In the genomic region with DNA sequence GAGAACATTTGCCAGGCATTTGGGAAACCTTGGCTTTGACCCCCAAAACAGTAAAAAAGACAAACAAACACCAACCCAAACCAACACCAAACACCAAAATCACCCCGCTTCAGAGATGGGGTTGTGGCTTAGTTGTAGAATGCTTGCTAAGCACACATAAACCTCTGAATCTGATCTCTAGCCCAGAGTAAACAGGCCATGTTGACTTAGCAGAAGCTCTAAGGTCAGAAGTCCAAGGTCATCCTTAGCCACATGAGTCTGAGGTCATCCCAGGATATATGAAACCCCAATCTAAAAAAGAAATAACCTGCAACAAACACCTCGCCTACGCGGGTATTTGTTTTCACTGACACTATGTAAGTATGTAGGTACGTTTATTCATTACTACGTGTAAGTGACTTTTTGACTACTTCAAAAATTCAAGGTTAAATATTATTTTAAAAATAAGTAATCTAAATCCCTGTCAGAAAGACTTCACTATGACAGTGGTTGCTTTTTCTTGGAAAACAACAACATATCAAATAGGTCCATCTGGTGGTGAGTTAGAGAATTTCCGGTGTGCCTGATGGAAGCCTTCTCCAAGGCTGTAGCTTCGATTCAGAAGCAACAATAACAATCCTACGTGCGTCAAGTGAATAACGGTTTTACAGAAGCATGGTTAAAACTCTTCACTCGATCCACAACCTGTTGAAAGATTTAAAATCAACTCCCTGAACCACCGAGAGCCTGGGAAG, we compare ENCODE assay signal across 9 mouse cellular contexts. TPM values are rescaled to one million over a fixed set of nuclear protein-coding genes. Genes with fewer than 3 reads are reported as not detected.
DNase-seq lines count a peak whose midpoint lies in the region; ATAC-seq and TF ChIP-seq lines count a peak whose summit lies in the region.
"Had no signal": no experiment of that assay in that cellular context is flagged by ENCODE, and none has a peak within 500 bp of the region (broad histone marks: within the 10 kb centered on the region; RNA-seq: fewer than 3 reads in every experiment).

No protein-coding gene starts in this region.

- no peak for TF ChIP-seq POLR2A in MEL (IDR thresholded peaks at IDR 0.05; ENCODE audit: control insufficient read depth in 1 of 2, insufficient read depth in 1 of 2, low read depth in 1 of 2, low read length in 2 of 2, poor library complexity in 1 of 2)

- no peaks in the 10 kb centered on the region for H3K79me2 ChIP-seq in MEL (ENCODE audit: control insufficient read depth, insufficient read depth, low read length, poor library complexity)

- DNase-seq in hindbrain, postnatal 0 days (ENCODE audit: low spot score): peak; percentile 77
- peak; percentile 17 for DNase-seq in CD4-positive helper T cell, adult 2 months (ENCODE audit: low read depth, low spot score)
- DNase-seq in MEL (ENCODE audit: low read depth, low spot score): no peak
- DNase-seq in kidney, postnatal 0 days (ENCODE audit: low spot score): peak; percentile 74
- no peak for DNase-seq in natural killer cell, adult 2 months (ENCODE audit: low spot score in 2 of 2)
- DNase-seq in midbrain, embryonic 10.5 days (ENCODE audit: low spot score): no peak
- no peak for DNase-seq in spleen, postnatal 14 days (ENCODE audit: low spot score in 2 of 2)

- 0 out of 2 replicates have a peak overlapping the region, but pooled peaks have one; percentile 10 for H3K4me2 ChIP-seq in hindbrain, postnatal 0 days (ENCODE audit: low read depth, low read length)
- H3K4me2 ChIP-seq in hindbrain, embryonic 13.5 days: no peak overlapping the region
- H3K4me2 ChIP-seq in kidney, postnatal 0 days (ENCODE audit: low read length): 0 out of 2 replicates have a peak overlapping the region, but pooled peaks have one; percentile 10
- H3K4me2 ChIP-seq: midbrain, embryonic 12.5 days had no signal

- peak; percentile 16 for TF ChIP-seq RAD21 in MEL (IDR thresholded peaks at IDR 0.05; ENCODE audit: low read depth, low read length)

- no peaks in the 10 kb centered on the region for H3K4me1 ChIP-seq in hindbrain, postnatal 0 days (ENCODE audit: insufficient read depth, low read length)
- H3K4me1 ChIP-seq in hindbrain, embryonic 13.5 days (replicated peaks): no peaks in the 10 kb centered on the region
- no peaks in the 10 kb centered on the region for H3K4me1 ChIP-seq in MEL (ENCODE audit: control insufficient read depth in 1 of 2, insufficient read depth in 2 of 2, low read length in 2 of 2)
- no peaks in the 10 kb centered on the region for H3K4me1 ChIP-seq in kidney, postnatal 0 days (replicated peaks; ENCODE audit: insufficient read depth, low read length)
- H3K4me1 ChIP-seq in midbrain, embryonic 10.5 days: no peaks in the 10 kb centered on the region
- H3K4me1 ChIP-seq: midbrain, embryonic 12.5 days had no signal

- ATAC-seq in hindbrain, postnatal 0 days: no peak
- ATAC-seq in hindbrain, embryonic 13.5 days (ENCODE audit: low FRiP score): no peak
- ATAC-seq in kidney, postnatal 0 days (replicated peaks; ENCODE audit: low FRiP score, low read depth): no peak

- 58% methylated on average over 13 of the region's 13 CpGs for WGBS in hindbrain, postnatal 0 days
- WGBS in hindbrain, embryonic 13.5 days: 61% methylated on average over 13 of the region's 13 CpGs
- 36% methylated on average over 13 of the region's 13 CpGs for WGBS in kidney, postnatal 0 days
- WGBS in midbrain, embryonic 10.5 days: 66% methylated on average over 13 of the region's 13 CpGs

- no peaks in the 10 kb centered on the region for H3K36me3 ChIP-seq in hindbrain, postnatal 0 days (ENCODE audit: insufficient read depth, low read length)
- no peaks in the 10 kb centered on the region for H3K36me3 ChIP-seq in hindbrain, embryonic 13.5 days
- no peaks in the 10 kb centered on the region for H3K36me3 ChIP-seq in MEL (ENCODE audit: control insufficient read depth in 1 of 2, insufficient read depth in 2 of 2, low read length in 2 of 2)
- H3K36me3 ChIP-seq in kidney, postnatal 0 days (ENCODE audit: insufficient read depth, low read length): no peaks in the 10 kb centered on the region
- H3K36me3 ChIP-seq in midbrain, embryonic 10.5 days: no peaks in the 10 kb centered on the region
- H3K36me3 ChIP-seq: midbrain, embryonic 12.5 days had no signal

- H3K9me3 ChIP-seq in hindbrain, postnatal 0 days (ENCODE audit: low read length): no peaks in the 10 kb centered on the region
- H3K9me3 ChIP-seq in hindbrain, embryonic 13.5 days: no peaks in the 10 kb centered on the region
- H3K9me3 ChIP-seq in MEL (replicated peaks; ENCODE audit: insufficient read depth, low read length): no peaks in the 10 kb centered on the region
- H3K9me3 ChIP-seq in kidney, postnatal 0 days (replicated peaks; ENCODE audit: low read length): no peaks in the 10 kb centered on the region
- H3K9me3 ChIP-seq in midbrain, embryonic 10.5 days (replicated peaks): no peaks in the 10 kb centered on the region
- H3K9me3 ChIP-seq: midbrain, embryonic 12.5 days had no signal

- H3K27ac ChIP-seq in hindbrain, postnatal 0 days: no peak overlapping the region
- no peak overlapping the region for H3K27ac ChIP-seq in hindbrain, embryonic 13.5 days
- no peak overlapping the region for H3K27ac ChIP-seq in MEL (ENCODE audit: control insufficient read depth, low read depth, low read length)
- no peak overlapping the region for H3K27ac ChIP-seq in kidney, postnatal 0 days
- H3K27ac ChIP-seq in midbrain, embryonic 10.5 days (replicated peaks): no peak overlapping the region
- H3K27ac ChIP-seq: midbrain, embryonic 12.5 days had no signal

- no peak overlapping the region for H3K4me3 ChIP-seq in hindbrain, postnatal 0 days (ENCODE audit: low read length)
- no peak overlapping the region for H3K4me3 ChIP-seq in hindbrain, embryonic 13.5 days
- no peak overlapping the region for H3K4me3 ChIP-seq in MEL (ENCODE audit: control insufficient read depth in 1 of 2, insufficient read depth in 1 of 2, low read depth in 2 of 2, low read length in 2 of 2)
- H3K4me3 ChIP-seq in kidney, postnatal 0 days (replicated peaks; ENCODE audit: low read depth, low read length): no peak overlapping the region
- H3K4me3 ChIP-seq in midbrain, embryonic 10.5 days: no peak overlapping the region
- H3K4me3 ChIP-seq: midbrain, embryonic 12.5 days had no signal

- TF ChIP-seq EP300 in MEL (IDR thresholded peaks at IDR 0.05; ENCODE audit: low read depth in 1 of 2, low read length in 2 of 2): no peak

- H3K27me3 ChIP-seq in hindbrain, postnatal 0 days (ENCODE audit: insufficient read depth, low read length): no peaks in the 10 kb centered on the region
- no peaks in the 10 kb centered on the region for H3K27me3 ChIP-seq in hindbrain, embryonic 13.5 days
- H3K27me3 ChIP-seq in MEL (ENCODE audit: control insufficient read depth in 1 of 2, insufficient read depth in 2 of 2, low read length in 2 of 2): peaks cover 2 to 5% of the 10 kb centered on the region in 2 experiments
- no peaks in the 10 kb centered on the region for H3K27me3 ChIP-seq in kidney, postnatal 0 days (ENCODE audit: insufficient read depth, low read length)
- no peaks in the 10 kb centered on the region for H3K27me3 ChIP-seq in midbrain, embryonic 10.5 days (ENCODE audit: low read depth, poor library complexity, severe bottlenecking)
- H3K27me3 ChIP-seq: midbrain, embryonic 12.5 days had no signal

- peak; percentile 75 for TF ChIP-seq CTCF in hindbrain, postnatal 0 days (IDR thresholded peaks at IDR 0.05; ENCODE audit: low read depth)
- TF ChIP-seq CTCF in MEL (IDR thresholded peaks at IDR 0.05 in 2 of 3, conservative IDR thresholded peaks at IDR 0.05 in 1 of 3; ENCODE audit: control insufficient read depth in 1 of 3, insufficient read depth in 1 of 3, low read depth in 2 of 3, low read length in 3 of 3, poor library complexity in 1 of 3, severe bottlenecking in 1 of 3): peak in 1 of 3 experiments; percentile 28; a peak in 1 of 6 replicates
- peak; percentile 73 for TF ChIP-seq CTCF in kidney, postnatal 0 days (IDR thresholded peaks at IDR 0.05; ENCODE audit: low read depth)

- no peak overlapping the region for H3K9ac ChIP-seq in hindbrain, postnatal 0 days (replicated peaks; ENCODE audit: low read length)
- H3K9ac ChIP-seq in hindbrain, embryonic 13.5 days: no peak overlapping the region
- no peak overlapping the region for H3K9ac ChIP-seq in MEL (ENCODE audit: control insufficient read depth, low read depth, low read length, poor library complexity, severe bottlenecking)
- H3K9ac ChIP-seq in kidney, postnatal 0 days (ENCODE audit: low read depth, low read length): no peak overlapping the region
- H3K9ac ChIP-seq: midbrain, embryonic 12.5 days had no signal

TF ChIP-seq in MEL, 35 proteins besides CTCF, POLR2A, EP300 and RAD21:
- TF ChIP-seq SMC3 (IDR thresholded peaks at IDR 0.05; ENCODE audit: low read depth, low read length) (peak; percentile 28), UBTF (IDR thresholded peaks at IDR 0.05; ENCODE audit: borderline replicate concordance, insufficient read depth, low read depth, low read length) (no peak)

RNA-seq across cellular contexts. Expression of a gene that starts 11.1 kb away (rescaled TPM):
- total RNA-seq in hindbrain, postnatal 0 days (2014; rRNA removed): 54.6 and 57.0 TPM in 2 replicates
- 69.1 and 71.9 TPM in 2 replicates for polyA plus RNA-seq in hindbrain, postnatal 0 days (2015; fragmentation: Nextera tagmentation; extraction: Ambion mirVana)
- polyA plus RNA-seq in hindbrain, embryonic 13.5 days (2015; fragmentation: Nextera tagmentation; extraction: Ambion mirVana): 63.0 and 72.2 TPM in 2 replicates
- 17.9 and 19.9 TPM in 2 replicates for total RNA-seq in MEL (2012; rRNA removed)
- 10 to 100 TPM in 1 of 2 experiments, not detected in 1; 24.2 TPM for polyA plus RNA-seq in MEL (2012; ENCODE audit: insufficient read depth in 1 of 2, insufficient read length in 2 of 2, low read depth in 1 of 2, low replicate concordance in 2 of 2, missing spikeins in 1 of 2)
- 36.0 and 40.8 TPM in 2 replicates for polyA plus RNA-seq in kidney, postnatal 0 days (2015; fragmentation: Nextera tagmentation; extraction: Ambion mirVana)
- 64.8 and 71.0 TPM in 2 replicates for polyA plus RNA-seq in midbrain, embryonic 10.5 days (2016; fragmentation: Nextera tagmentation; extraction: Ambion mirVana)

Comparison
In these comparisons a context has a peak if more than half of its experiments do, and no peak if none do; other contexts are left out.
1. DNase-seq: peak in hindbrain, postnatal 0 days (single experiment), CD4-positive helper T cell, adult 2 months (single experiment) and kidney, postnatal 0 days (single experiment); none in MEL (single experiment), natural killer cell, adult 2 months (0 of 2), midbrain, embryonic 10.5 days (single experiment) and spleen, postnatal 14 days (0 of 2).